Mouse (Mus musculus): ENCODE data around the gene Hacl1.

Gene Hacl1

DNA sequence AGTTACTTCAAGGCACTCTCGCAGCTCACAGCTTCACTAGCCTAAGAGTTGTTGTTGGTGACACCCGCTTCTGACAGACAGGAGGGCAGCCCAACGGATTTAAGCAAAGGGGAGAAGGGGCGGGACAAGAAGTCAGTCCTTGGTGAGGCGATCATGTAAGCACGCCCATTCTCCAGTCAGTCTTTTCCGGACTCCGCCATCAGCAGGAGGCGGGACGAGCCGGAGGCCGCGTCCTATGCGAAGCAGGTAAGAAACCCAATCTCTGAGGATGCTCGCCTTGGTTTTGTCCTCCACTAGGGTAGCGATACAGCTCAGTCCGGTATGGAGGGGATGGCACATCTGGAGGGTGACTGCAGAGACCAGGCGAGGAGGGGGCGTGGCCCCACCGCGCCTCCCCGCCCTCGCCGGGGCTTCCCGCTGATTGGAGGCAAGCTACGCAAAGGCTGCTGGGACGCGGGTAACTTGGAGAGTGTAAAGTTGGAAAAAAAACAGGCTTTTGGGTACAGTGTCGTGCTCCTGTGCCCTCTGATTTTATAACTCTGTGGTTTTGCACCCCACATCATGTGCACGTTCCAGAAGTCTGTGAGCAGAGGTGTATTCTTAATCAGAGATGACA, at the start of gene Hacl1, which contains the start of gene Btd:
TSS of gene Hacl1 (minus strand) at position 397 of the 616 bp plus-strand sequence.
TSS of gene Btd (plus strand) at position 139 of the 616 bp plus-strand sequence.
- in situ Hi-C loops (cut with MseI, MboI), result no loop called here

GRCm38 (mm10) chr14:31686231-31686630, 45.1 kb upstream of the Hacl1 start:
- in situ Hi-C loops (cut with MseI, MboI), result no loop called here

- in situ Hi-C loops (cut with MseI, MboI), result no loop called here
Observed at GRCm38 (mm10) chr14:31685680-31686079, 44.6 kb upstream of the Hacl1 start.

DNA sequence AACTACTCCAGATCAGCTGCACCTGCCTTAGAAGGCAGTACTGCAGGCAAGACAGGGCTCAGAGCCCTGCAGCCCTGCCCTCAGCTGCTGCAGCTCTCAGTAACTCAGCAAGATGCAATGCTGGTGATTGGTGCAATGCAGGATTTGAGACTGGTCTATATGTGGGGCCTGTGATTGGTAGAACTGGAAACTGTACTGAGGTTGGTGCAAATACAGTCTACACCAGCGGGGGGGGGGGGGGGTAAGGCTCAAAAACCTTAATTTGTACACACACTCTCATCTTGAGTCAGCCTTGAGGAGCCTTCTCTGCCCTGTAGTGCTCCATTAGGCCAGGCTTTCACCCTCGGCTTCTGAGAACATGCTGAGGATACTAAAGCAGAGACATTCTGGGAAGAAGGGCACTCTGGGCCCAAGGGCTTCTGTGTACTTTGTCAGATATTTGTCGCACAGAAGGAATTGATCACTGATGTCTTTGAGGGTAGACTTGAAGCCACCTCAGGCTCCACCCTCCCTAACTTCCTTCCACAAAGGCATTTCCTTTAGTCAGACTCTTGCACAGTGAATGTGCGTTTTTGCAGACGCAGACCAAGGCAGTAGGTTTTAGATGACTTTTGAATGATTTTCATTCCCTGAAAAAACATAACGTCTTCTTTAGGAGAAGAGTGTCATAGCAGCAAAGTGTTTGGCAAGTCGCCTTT, 43.4 kb upstream of the Hacl1 start:
- in situ Hi-C loops (cut with MseI, MboI), result no loop called here

- in situ Hi-C loops (cut with MseI, MboI), result no loop called here
Observed at GRCm38 (mm10) chr14:31683610-31684009, 42.5 kb upstream of the Hacl1 start.

DNA sequence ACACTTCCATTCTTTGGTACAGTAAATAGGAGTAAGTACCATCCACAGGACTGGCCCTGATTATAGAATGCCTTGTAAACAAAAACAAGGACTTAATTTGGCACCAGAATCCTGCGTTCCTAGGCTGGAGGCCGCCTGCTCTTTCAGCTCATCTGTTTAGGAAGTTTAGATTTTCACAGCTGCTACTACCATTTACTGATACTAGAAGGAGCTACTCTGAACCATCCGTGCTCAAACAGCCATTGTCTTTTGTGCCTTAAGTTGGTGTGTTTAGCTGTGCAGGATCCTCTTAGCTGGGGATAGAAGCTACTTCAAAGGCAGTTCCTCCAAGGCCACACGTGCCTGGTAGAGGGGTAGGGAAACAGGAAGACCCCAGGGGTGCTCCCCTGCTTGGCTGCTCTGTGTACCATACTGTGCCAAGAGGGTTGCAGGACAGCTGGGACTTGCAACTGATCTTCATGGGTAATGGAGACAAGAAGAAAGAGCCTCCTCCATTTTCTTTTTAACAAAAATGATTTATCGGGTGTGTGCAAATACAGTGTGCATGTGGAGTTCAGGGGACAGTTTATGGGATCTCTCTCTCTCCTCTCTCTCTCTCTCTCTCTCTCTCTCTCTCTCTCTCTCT, 41.0 kb upstream of the Hacl1 start:
- in situ Hi-C loops (cut with MseI, MboI), result no loop called here

DNA sequence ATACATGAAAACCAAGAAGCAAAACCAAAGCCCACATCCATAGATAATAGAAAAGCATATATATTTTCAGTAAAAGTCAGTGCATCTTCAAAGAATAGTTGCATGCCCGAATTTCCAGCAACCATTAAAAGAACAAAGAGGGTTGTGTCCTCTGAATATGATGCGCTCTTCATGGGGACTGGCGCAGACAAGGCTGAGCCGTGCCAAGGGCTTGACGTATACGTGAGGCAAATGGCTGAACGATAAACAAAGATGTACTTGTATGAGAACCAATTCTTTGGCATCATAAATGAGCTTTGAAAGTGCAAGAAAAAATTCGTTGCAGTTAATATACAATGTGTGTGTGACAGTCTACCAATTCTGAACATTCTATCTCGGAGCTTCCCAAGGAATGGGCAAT, 40.2 kb upstream of the Hacl1 start:
- in situ Hi-C loops (cut with MseI, MboI), result no loop called here

DNA sequence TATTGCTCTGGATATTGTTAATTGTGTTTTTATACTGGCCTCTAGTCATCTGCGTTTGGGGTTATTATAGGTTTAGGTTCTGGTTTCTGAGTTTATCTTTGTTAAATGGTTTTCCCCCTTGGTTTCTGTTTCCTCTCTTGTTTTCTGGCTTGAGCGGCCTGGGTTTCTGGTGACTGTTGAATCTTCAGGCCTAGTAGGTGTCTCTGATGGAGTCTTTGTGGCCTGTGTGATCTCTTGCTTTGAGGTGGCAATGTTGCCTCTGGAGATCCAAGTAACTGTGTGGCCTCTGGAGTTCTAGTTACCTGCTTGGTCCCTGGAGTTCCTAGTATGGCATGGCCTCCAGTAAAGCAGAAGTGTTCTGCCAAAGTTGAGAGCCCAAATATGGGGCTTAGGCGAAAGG, 39.6 kb upstream of the Hacl1 start:
- in situ Hi-C loops (cut with MseI, MboI), result no loop called here

DNA sequence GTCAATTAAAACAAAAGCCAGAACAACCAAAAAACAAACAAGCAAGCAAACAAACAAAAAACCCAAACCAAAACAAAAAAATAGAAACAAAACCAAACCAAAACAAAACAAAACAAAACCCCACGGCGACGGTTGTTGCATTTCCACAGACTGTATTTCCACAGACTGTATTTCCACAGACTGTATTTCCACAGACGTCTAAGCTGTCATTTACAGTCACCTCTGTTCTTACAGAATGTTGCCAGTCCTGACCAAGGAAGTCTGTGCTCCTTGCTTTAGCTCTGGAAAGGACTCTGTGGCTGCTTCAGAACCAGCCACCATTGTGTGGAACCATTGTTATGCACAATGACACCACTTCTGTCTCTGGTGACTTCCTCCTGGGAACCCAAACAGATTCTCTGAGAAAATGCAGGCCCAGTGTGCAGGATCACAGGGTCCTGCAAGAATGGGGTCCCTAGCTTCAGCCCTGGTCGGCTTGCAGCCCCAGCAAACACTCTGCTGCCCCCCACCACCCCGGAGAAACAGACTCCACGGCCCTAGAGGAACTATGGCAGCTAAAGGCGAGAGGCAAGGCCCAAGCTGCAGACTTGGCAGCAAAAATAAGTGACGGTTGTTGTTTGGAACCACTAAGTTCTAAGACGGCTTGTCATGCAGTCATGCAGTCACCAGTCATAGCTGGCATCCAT, 30.7 kb upstream of the Hacl1 start:
- in situ Hi-C loops (cut with MseI, MboI), result loop anchor here in 1 of 2 experiments (25.0 kb wide), 2 partner anchors 266 to 391 kb away; no protein-coding TSS in a partner anchor

GRCm38 (mm10) chr14:31669642-31670490, 28.8 kb upstream of the Hacl1 start:
- in situ Hi-C loops (cut with MseI, MboI), result loop anchor here in 1 of 2 experiments (25.0 kb wide), 2 partner anchors 267 to 392 kb away; no protein-coding TSS in a partner anchor

- in situ Hi-C loops (cut with MseI, MboI), result loop anchor here in 1 of 2 experiments (25.0 kb wide), 2 partner anchors 268 to 393 kb away; no protein-coding TSS in a partner anchor
Observed at GRCm38 (mm10) chr14:31669161-31669611, 28.1 kb upstream of the Hacl1 start.

DNA sequence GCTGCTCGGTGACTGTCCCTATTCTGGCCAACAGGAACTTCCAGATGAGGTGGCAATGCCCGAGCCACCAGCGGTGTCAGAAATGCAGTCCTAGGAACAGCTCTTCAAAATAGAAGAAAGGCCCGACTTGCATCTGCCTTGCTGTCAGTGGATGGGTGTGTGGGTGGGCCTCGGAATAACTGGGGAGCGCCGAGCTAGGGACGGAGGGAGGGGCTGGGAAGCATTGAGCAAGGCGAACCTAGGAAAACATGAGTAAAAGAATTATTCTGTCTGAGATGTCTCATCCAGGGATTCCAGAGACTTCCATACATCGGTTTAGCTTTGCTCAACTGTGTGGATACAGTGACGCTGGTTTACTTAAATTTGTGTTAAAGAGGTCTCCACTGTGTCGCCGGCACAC, 27.2 kb upstream of the Hacl1 start:
- in situ Hi-C loops (cut with MseI, MboI), result loop anchor here in 1 of 2 experiments (25.0 kb wide), 2 partner anchors 269 to 394 kb away; no protein-coding TSS in a partner anchor

- in situ Hi-C loops (cut with MseI, MboI), result loop anchor here in 1 of 2 experiments (25.0 kb wide), 2 partner anchors 270 to 395 kb away; no protein-coding TSS in a partner anchor
Observed at GRCm38 (mm10) chr14:31667741-31668140, 26.7 kb upstream of the Hacl1 start.

GRCm38 (mm10) chr14:31666931-31667705, 26.0 kb upstream of the Hacl1 start:
- in situ Hi-C loops (cut with MseI, MboI), result loop anchor here in 1 of 2 experiments (25.0 kb wide), 2 partner anchors 270 to 395 kb away; no protein-coding TSS in a partner anchor

GRCm38 (mm10) chr14:31665566-31665940, 24.5 kb upstream of the Hacl1 start:
- in situ Hi-C loops (cut with MseI, MboI), result loop anchor here in 1 of 2 experiments (25.0 kb wide), 2 partner anchors 272 to 397 kb away; no protein-coding TSS in a partner anchor

- in situ Hi-C loops (cut with MseI, MboI), result loop anchor here in 1 of 2 experiments (25.0 kb wide), 2 partner anchors 272 to 397 kb away; no protein-coding TSS in a partner anchor
Observed at GRCm38 (mm10) chr14:31664903-31665565, 23.9 kb upstream of the Hacl1 start.

DNA sequence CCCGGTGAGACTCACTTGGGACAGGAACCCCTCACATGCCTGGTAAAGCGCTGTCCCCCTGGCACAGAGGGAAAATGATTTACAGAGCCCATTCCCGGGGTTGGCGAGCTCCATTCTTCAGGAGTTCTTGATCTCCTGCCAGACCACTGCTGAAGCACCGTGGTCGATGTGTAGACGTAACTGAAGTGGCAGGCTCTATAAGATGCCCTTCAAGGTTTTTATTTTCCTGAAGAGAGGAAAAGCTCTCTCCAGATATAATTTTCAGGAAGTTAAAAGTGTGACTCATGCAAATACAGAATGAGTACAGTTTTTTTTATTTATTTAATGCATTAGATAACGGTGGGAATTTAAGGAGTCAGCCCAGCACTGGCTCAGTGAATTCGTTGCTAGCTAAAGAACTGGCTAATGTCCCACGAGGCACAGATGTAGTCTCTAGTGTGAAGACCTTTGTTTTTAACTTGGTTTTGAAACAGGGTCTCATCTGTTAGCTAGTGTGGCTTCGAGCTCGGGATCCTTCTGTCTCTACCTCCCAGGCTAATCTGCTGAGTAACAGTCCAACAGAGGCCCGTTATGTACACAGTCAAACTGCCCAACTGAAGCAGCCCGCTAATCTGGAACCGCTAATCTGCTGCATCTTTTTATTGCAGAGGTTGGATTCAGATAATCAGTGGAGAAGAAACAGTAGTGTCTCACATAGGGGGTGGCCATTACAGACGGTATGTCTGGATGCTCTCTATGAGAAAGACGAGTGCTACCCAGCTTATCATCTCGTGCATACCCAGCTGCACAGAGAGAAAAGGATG, 23.2 kb upstream of the Hacl1 start:
- in situ Hi-C loops (cut with MseI, MboI), result loop anchor here in 1 of 2 experiments (25.0 kb wide), 2 partner anchors 273 to 398 kb away; no protein-coding TSS in a partner anchor
